In the genomic region with DNA sequence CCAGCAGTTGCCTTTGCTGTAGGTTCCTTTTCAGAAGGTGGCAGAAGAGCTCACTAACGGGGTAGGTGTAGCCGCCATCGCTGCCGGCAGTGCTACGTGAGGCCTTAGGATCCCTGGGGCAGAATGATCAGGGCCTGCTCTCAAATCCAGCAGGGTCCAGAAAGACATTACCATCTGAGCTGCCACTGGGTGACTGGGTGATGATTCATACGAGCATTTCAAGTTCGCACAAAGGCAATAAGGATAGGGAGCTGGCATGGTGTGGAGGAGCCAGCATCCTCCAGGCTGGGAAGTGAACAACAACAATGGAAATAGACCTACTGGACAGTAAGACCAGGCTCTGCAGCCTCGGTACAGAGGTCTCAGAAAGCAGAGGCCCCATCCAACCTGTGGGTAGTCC, we compare ENCODE assay signal across 23 mouse cellular contexts. TPM values are rescaled to one million over a fixed set of nuclear protein-coding genes. Genes with fewer than 3 reads are reported as not detected.
DNase-seq lines count a peak whose midpoint lies in the region; TF ChIP-seq lines count a peak whose summit lies in the region.
"Had no signal": no experiment of that assay in that cellular context is flagged by ENCODE, and none has a peak within 500 bp of the region (broad histone marks: within the 10 kb centered on the region; RNA-seq: fewer than 3 reads in every experiment).

No protein-coding gene starts in this region.

- no peaks in the 10 kb centered on the region for H3K9me3 ChIP-seq in CH12.LX (replicated peaks; ENCODE audit: low read length)
- H3K9me3 ChIP-seq: embryonic facial prominence, embryonic 10.5 days; embryonic facial prominence, embryonic 13.5 days; forebrain, embryonic 12.5 days; forebrain, embryonic 15.5 days; G1E; heart, embryonic 10.5 days; hindbrain, embryonic 12.5 days; hindbrain, embryonic 15.5 days had no signal

- no peak for TF ChIP-seq CTCF in CH12.LX (conservative IDR thresholded peaks at IDR 0.05 in 1 of 2, IDR thresholded peaks at IDR 0.05 in 1 of 2; ENCODE audit: low read depth in 2 of 2, low read length in 2 of 2)

- TF ChIP-seq POLR2A in CH12.LX (IDR thresholded peaks at IDR 0.05; ENCODE audit: low read depth, low read length), result no peak

- H3K79me2 ChIP-seq in CH12.LX (replicated peaks; ENCODE audit: control insufficient read depth, extremely low read depth, insufficient read depth, poor library complexity, severe bottlenecking), result no peaks in the 10 kb centered on the region

- no peak overlapping the region for H3K9ac ChIP-seq in CH12.LX (ENCODE audit: insufficient read depth, low read depth)
- H3K9ac ChIP-seq: embryonic facial prominence, embryonic 13.5 days; forebrain, embryonic 12.5 days; forebrain, embryonic 15.5 days; hindbrain, embryonic 12.5 days; hindbrain, embryonic 15.5 days had no signal

- intact Hi-C loops in left cerebral cortex, postnatal 4 days (cut with DNase I), result no loop called here

- DNase-seq in adrenal gland, postnatal 36 days, result peak; percentile 30
- DNase-seq in adrenal gland, postnatal 25 days, result no peak
- peak; percentile 4 for DNase-seq in testis, postnatal 14 days (ENCODE audit: low spot score)
- DNase-seq in testis, postnatal 10 days (ENCODE audit: low spot score), result no peak
- DNase-seq in CH12.LX (ENCODE audit: extremely low read depth), result no peak
- no peak for DNase-seq in left cerebral cortex, postnatal 4 days
- DNase-seq: adrenal gland, postnatal 10 days; cerebellum, adult 11-12 months; cerebellum, adult 8-10 months; cerebellum, postnatal 36 days; gastrocnemius, postnatal 25 days; heart, adult 18-20 months; kidney, adult 18-20 months had no signal

- dilution Hi-C loops in CH12.LX (cut with MboI; ENCODE audit: extremely low pct_ligation_motif_present, extremely low pct_unique_long_range_greater_than_20kb, low sequenced_read_pairs), result no loop called here

- peaks cover 88 to 100% of the 10 kb centered on the region in 2 experiments for H3K36me3 ChIP-seq in CH12.LX (replicated peaks in 1 of 2; ENCODE audit: control insufficient read depth in 1 of 2, insufficient read depth in 1 of 2, low read length in 1 of 2)

- no peak for TF ChIP-seq EP300 in CH12.LX (IDR thresholded peaks at IDR 0.05; ENCODE audit: low read length)

- no peak for TF ChIP-seq RAD21 in CH12.LX (IDR thresholded peaks at IDR 0.05; ENCODE audit: low read depth, low read length)

- no peaks in the 10 kb centered on the region for H3K4me1 ChIP-seq in CH12.LX (ENCODE audit: control insufficient read depth in 1 of 2, insufficient read depth in 2 of 2)
- H3K4me1 ChIP-seq: embryonic facial prominence, embryonic 10.5 days; embryonic facial prominence, embryonic 13.5 days; forebrain, embryonic 12.5 days; forebrain, embryonic 15.5 days; heart, embryonic 10.5 days; hindbrain, embryonic 12.5 days; hindbrain, embryonic 15.5 days had no signal

- H3K27me3 ChIP-seq in CH12.LX (replicated peaks), result no peaks in the 10 kb centered on the region
- H3K27me3 ChIP-seq: embryonic facial prominence, embryonic 13.5 days; forebrain, embryonic 12.5 days; forebrain, embryonic 15.5 days; hindbrain, embryonic 12.5 days; hindbrain, embryonic 15.5 days had no signal

- H3K27ac ChIP-seq in CH12.LX (ENCODE audit: insufficient read depth, low read depth), result no peak overlapping the region
- H3K27ac ChIP-seq: embryonic facial prominence, embryonic 10.5 days; embryonic facial prominence, embryonic 13.5 days; forebrain, embryonic 12.5 days; forebrain, embryonic 15.5 days; heart, embryonic 10.5 days; hindbrain, embryonic 12.5 days; hindbrain, embryonic 15.5 days had no signal

- H3K4me2 ChIP-seq in CH12.LX (ENCODE audit: insufficient read depth, low read depth, poor library complexity, severe bottlenecking), result no peak overlapping the region
- H3K4me2 ChIP-seq: embryonic facial prominence, embryonic 13.5 days; forebrain, embryonic 12.5 days; forebrain, embryonic 15.5 days; hindbrain, embryonic 12.5 days; hindbrain, embryonic 15.5 days had no signal

- in situ Hi-C loops in CH12.LX (cut with MboI; ENCODE audit: low pct_ligation_motif_present, low pct_unique_long_range_greater_than_20kb, low sequenced_read_pairs), result no loop called here

- no peak overlapping the region for H3K4me3 ChIP-seq in CH12.LX (replicated peaks in 1 of 3; ENCODE audit: low read depth in 2 of 3, low read length in 2 of 3, poor library complexity in 1 of 3)
- H3K4me3 ChIP-seq: embryonic facial prominence, embryonic 10.5 days; embryonic facial prominence, embryonic 13.5 days; erythroblast, embryonic 14.5 days; forebrain, embryonic 12.5 days; forebrain, embryonic 15.5 days; heart, embryonic 10.5 days; hindbrain, embryonic 12.5 days; hindbrain, embryonic 15.5 days had no signal

TF ChIP-seq in CH12.LX, 34 proteins besides CTCF, POLR2A, EP300 and RAD21:
- TF ChIP-seq ZMIZ1 (IDR thresholded peaks at IDR 0.05; ENCODE audit: low read depth, low read length) (0 out of 2 replicates have a peak, but pooled peaks have one; percentile 1), PAX5 (IDR thresholded peaks at IDR 0.05; ENCODE audit: low read length) (no peak)

RNA-seq across cellular contexts. Expression of a gene that starts 2.5 kb away (rescaled TPM):
- total RNA-seq in adrenal gland, postnatal 36 days (2021), result 1 to 10 TPM; 2.1 to 4.3 TPM
- 2.7 and 3.5 TPM in 2 replicates for total RNA-seq in adrenal gland, postnatal 25 days (2021)
- total RNA-seq in CH12.LX (2012; rRNA removed), result 1.5 and 1.6 TPM in 2 replicates
- total RNA-seq in CH12.LX (2014; rRNA removed), result 0.82 TPM in 2 replicates
- polyA plus RNA-seq in CH12.LX (2012; ENCODE audit: insufficient read length, low read depth), result 1.1 and 1.3 TPM in 2 replicates
- 1 to 10 TPM; 7.1 to 8.5 TPM for total RNA-seq in left cerebral cortex, postnatal 4 days (2021)
- total RNA-seq: hematopoietic stem cell, adult 5-6 weeks had no signal

RNA-seq across cellular contexts. Expression of a gene that starts 13.9 kb away (rescaled TPM):
- total RNA-seq in adrenal gland, postnatal 36 days (2021), result 100 to 1,000 TPM; 228 to 310 TPM
- 228 and 261 TPM in 2 replicates for total RNA-seq in adrenal gland, postnatal 25 days (2021)
- total RNA-seq in CH12.LX (2012; rRNA removed), result 97.4 and 122 TPM in 2 replicates
- 94.7 and 100 TPM in 2 replicates for total RNA-seq in CH12.LX (2014; rRNA removed)
- 70.1 and 74.1 TPM in 2 replicates for polyA plus RNA-seq in CH12.LX (2012; ENCODE audit: insufficient read length, low read depth)
- 10 to 100 TPM in 1 of 2 experiments, 1 to 10 TPM in 1; 9.4 to 11.5 TPM for total RNA-seq in left cerebral cortex, postnatal 4 days (2021)

RNA-seq across cellular contexts. Expression of a gene that starts 26.0 kb away (rescaled TPM):
- 10 to 100 TPM; 65.7 to 78.7 TPM for total RNA-seq in adrenal gland, postnatal 36 days (2021)
- 72.0 and 76.1 TPM in 2 replicates for total RNA-seq in adrenal gland, postnatal 25 days (2021)
- 160 and 186 TPM in 2 replicates for total RNA-seq in CH12.LX (2012; rRNA removed)
- 288 and 302 TPM in 2 replicates for total RNA-seq in CH12.LX (2014; rRNA removed)
- 252 and 255 TPM in 2 replicates for polyA plus RNA-seq in CH12.LX (2012; ENCODE audit: insufficient read length, low read depth)
- 100 to 1,000 TPM; 204 to 208 TPM for total RNA-seq in left cerebral cortex, postnatal 4 days (2021)

RNA-seq across cellular contexts. Expression of a gene that starts 29.7 kb away (rescaled TPM):
- 10 to 100 TPM; 16.8 to 20.2 TPM for total RNA-seq in adrenal gland, postnatal 36 days (2021)
- total RNA-seq in adrenal gland, postnatal 25 days (2021), result 21.7 and 33.7 TPM in 2 replicates
- total RNA-seq in CH12.LX (2012; rRNA removed), result 21.5 and 22.7 TPM in 2 replicates
- 10.0 and 10.2 TPM in 2 replicates for total RNA-seq in CH12.LX (2014; rRNA removed)
- polyA plus RNA-seq in CH12.LX (2012; ENCODE audit: insufficient read length, low read depth), result 16.2 and 17.4 TPM in 2 replicates
- 10 to 100 TPM; 39.0 to 41.7 TPM for total RNA-seq in left cerebral cortex, postnatal 4 days (2021)

RNA-seq across cellular contexts. Expression of a gene that starts 29.8 kb away (rescaled TPM):
- 10 to 100 TPM; 85.9 to 94.4 TPM for total RNA-seq in adrenal gland, postnatal 36 days (2021)
- total RNA-seq in adrenal gland, postnatal 25 days (2021), result 71.8 and 83.4 TPM in 2 replicates
- total RNA-seq in CH12.LX (2012; rRNA removed), result 14.2 and 17.3 TPM in 2 replicates
- total RNA-seq in CH12.LX (2014; rRNA removed), result 31.1 and 41.8 TPM in 2 replicates
- polyA plus RNA-seq in CH12.LX (2012; ENCODE audit: insufficient read length, low read depth), result 41.1 and 41.6 TPM in 2 replicates
- 10 to 100 TPM; 45.3 to 45.9 TPM for total RNA-seq in left cerebral cortex, postnatal 4 days (2021)

Comparison
In these comparisons a context has a peak if more than half of its experiments do, and no peak if none do; other contexts are left out.
1. DNase-seq: peak in adrenal gland, postnatal 36 days (2 of 2) and testis, postnatal 14 days (single experiment); none in adrenal gland, postnatal 25 days (single experiment), testis, postnatal 10 days (single experiment), CH12.LX (single experiment) and left cerebral cortex, postnatal 4 days (single experiment).
2. RNA of a gene that starts 13.9 kb away (total RNA-seq): 228 to 310 TPM in adrenal gland, postnatal 36 days, 228 to 261 TPM in adrenal gland, postnatal 25 days and 94.7 to 122 TPM in CH12.LX; 9.4 to 11.5 TPM in left cerebral cortex, postnatal 4 days; every median in the first group is over 4 times any median in the second.